Mouse (Mus musculus) layer of hippocampus, postnatal 36 days (tissue): ENCODE results near the gene Lpp. TPM values are rescaled to one million over a fixed set of nuclear protein-coding genes. Genes with fewer than 3 reads are reported as not detected.

Source experiments
- DNase-seq, 2 experiments: peaks; one replicate each; pipeline ENCODE4 v3.0.0; 2022
- total RNA-seq, 2 experiments: library from RNA; stranded (reverse); gene quantifications; 2 replicates each; pipeline ENCODE4 v1.2.3; 2021

The Lpp gene
- total RNA-seq, 2 experiments from 2014 or later = 7.2 to 11.8 TPM

DNA sequence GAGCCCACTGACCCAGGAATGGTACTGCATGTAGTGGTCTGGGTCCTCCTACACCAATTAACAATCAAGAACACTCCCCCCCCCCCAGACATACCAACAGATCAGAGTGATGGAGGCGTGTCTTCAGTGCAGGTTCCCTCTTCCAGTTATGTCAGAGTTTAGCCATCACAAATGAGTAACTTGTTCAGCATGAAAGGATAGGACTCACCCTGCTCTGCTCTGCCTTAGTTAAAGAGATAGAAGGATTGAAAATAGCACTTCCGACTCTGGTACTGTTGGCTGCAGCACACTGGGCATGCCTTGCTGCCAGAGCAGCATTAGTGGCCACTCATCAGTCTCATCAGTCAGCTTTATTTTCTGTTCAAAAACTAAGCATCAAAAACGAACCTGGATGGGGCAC is 423.3 kb downstream of the Lpp start:
- no peak for DNase-seq

DNA sequence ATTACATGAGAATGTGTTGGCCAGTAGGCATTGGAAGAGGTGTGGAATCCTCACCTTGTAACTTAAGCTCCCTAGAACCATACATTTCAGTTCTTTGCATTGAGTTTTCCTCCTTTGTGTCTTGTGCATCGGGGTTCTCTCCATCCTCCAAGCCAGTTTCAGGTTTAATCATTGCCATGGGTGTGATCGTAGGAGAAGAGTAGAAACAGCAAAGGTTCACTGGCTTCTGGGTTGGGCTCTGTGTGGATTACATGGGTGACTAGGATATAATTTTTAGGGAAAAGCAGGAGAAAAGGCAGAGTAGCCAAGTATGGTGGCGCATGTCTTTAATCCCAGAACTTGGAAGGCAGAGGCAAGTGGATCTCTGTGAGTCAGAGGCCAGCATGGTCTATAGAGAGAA is 424.1 kb downstream of the Lpp start:
- DNase-seq = no peak

DNA sequence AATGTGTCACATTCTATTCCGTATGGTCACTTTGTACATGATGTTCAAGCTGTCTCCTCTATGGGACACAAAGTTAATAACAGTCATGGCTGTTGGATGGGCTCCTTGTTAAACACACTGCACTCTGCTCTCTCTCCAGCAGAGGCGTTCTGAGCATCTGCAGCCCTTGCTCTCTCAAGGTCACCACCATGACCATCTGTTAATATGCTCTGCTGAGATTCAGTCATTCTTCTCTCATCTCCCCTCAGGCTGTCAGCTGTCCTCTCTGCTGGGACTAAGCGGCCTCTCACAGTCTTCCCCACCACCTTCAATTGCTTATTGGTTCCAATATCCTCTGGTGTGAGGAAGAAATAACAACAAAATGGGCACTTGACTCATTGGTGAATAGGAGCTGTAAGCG is 425.8 kb downstream of the Lpp start:
- no peak for DNase-seq

DNA sequence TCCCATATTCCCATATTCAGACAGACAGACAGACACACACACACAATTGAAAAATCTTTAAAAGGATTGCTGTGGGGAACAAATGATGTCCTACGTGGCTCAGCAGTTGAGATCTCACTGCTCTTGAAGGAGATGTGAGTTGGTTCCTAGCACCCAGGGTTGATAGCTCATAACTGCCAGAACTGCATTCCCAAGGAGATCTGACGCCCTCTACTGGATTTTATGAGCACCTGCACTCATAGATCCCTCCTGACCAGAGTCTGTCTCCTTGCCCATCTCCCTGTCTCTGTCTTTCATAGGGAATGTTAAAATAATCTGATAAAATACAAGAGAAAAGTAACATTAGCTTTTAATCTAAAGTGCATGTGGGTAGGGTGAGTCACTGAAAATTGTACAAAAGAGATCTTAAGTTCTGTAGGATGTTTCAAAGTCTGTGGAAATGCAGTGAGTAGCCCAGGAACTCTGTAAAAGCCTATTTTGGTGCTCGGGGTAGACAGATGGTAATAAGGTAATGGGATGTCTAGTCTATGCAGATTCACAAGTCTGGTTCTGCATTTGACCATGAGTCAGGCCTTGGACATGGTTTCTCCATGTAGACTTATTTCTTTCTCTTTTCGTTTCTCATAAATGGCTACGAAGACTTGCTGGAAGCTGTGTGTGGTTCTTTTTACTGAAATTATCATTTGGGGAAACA is 429.0 kb downstream of the Lpp start:
- DNase-seq = no peak

DNA sequence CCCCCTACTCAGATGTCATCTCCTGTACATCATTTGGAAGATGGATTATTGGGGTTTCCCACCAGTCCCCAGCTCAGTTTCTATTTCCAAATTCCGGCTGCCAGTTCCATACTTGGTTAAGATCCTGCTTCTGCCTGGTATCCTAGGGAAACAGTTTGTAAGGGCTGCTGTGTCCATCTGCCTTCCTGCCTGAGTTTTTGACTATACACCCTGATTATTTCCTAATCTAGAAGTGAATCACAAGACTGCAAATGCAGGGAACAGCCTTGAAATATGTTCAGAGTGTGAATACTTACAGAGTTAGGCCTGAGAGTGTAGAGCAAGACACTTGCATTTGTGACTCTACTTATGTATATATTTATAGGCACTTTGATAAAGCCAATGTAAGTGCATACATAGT is 429.6 kb downstream of the Lpp start:
- peak in 1 of 2 experiments; percentile 24 for DNase-seq

DNA sequence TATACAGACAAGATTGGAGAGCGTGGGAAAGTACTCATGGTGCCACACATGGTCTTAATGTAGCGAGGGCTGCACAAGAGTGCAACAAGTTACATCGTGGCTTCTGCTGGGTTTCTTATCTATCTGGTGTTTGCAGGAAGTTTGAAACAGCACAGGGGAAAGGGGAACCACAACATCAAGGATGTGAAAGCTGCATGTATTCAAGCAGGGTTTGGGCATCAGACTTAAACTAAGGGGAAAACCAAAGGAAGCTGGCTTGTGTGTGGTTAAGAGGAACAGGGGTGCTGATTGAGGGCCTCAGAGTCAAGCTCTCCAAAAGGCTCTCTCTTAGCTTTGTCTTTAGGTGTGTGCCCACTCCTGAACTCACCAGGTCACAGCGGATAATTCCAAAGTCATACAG is 433.1 kb downstream of the Lpp start:
- no peak for DNase-seq

DNA sequence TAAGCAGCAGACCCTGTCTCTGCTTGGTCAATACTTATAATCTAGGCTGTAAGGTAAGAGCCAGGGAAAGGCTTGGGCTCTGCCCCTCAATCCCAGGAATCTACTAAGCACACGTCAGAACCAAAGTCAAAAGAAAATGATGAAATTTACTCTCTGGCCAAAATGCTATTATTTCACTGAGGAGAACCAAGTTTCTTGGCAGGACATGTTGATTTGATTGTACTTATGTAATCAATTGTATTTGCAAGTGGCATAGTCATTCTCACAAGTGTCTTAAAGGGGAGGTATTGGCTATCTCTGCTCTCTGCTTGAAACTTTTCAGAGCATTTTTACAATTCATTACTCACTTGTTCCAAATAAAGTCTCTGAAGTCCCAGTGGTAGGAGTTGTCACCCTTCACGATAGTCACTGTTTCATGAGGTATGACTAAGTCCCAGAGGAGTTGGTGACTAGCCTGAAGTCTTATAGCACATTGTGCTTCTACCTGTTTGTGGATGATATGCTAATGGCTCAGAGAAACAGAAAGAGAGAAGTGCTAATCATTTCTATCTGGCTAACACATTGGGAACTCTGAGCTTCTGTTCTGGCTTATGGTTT is 435.0 kb downstream of the Lpp start:
- DNase-seq = no peak

DNA sequence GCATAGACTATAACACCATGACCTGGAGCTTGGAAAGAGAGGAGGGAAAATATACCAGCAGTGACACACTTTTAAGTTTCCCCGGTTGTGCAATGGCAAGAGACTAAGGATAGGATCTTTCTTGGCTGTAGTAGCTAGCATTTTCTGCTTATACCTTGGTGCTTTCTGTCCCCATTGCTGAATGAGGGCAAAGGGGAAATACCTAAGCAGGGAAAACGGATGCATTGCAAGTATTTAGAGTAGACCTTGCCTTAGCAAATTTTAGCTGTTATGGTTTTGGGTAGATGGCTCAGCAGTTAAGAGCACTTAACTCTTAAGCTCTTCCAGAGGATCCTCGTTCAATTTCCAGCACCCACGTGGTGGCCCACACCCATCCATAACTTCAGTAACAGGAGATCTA is 436.6 kb downstream of the Lpp start:
- DNase-seq = no peak

DNA sequence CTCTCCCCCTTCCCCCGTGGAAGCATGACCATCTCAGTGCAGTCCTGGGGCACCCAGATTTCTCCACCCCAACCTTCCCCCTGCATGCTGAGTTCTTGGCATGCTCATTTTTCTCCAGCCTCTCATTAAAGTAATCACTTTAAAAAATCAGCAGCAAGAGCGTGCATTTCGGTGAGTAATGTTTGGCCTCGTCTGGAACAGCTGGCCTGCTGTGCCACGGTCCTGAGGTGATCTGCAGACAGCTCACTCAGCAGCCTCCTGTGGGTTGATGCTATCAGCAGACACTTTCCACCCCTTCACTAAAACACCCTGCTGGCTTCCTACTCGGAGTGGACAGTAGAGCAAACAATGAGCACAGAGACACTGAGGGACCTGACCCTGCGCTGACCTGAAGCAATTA is 437.6 kb downstream of the Lpp start:
- DNase-seq = no peak

DNA sequence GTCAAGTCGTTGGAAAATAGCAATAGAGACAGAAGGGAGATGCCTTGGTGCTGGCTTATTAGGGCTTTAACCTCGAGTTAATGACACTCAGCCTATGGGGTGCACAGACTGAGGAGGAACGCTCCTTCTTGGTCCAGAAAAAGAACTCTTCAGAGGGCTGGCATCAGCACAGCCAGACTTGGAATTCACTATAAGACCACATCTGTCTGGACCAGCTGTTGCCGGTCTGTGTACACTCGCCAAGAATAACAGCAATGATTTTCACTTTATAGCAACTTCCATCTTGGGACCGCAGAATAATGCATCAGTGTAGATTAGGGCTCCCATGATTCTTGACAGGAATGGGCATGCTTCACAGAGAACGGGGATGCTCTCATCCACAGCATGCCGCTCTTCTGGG is 439.9 kb downstream of the Lpp start:
- no peak for DNase-seq

DNA sequence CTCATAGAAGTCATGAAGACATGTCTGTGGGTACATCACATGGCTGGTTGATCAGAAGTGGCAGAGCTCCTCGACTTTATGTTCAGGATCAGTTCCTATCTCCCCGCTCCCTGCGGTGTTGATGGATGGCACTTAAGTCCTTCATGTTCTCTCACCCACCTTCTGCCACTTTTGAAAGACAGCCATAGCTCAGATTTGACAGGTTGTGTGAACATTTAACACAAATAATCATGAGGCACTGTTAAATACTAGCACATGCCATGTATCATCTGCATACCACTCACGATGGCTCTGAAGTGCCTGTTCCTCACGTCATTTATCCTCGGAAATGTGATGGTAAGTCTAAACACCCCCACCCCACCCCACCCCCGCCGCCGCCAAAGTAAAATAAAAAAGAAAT is 441.2 kb downstream of the Lpp start:
- no peak for DNase-seq

DNA sequence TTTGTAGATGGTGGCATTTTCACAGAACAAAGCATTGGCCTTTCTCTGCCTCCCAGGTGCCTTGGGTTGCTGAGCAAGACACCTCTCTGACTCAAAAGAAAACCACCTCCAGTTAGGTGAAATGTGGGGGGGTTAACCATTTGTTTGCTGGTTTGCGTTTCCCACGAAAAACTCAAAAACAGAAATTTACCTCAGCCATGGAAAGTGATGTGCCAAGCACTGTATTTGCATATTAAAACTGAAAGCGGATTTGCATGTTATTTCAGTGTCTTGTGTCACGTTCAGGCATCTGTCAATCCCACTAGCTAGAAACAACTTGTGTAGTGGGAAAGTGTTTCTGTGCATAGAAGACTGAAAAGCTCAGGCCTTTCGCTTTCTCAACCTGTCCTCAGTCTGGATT is 443.2 kb downstream of the Lpp start:
- DNase-seq = no peak

DNA sequence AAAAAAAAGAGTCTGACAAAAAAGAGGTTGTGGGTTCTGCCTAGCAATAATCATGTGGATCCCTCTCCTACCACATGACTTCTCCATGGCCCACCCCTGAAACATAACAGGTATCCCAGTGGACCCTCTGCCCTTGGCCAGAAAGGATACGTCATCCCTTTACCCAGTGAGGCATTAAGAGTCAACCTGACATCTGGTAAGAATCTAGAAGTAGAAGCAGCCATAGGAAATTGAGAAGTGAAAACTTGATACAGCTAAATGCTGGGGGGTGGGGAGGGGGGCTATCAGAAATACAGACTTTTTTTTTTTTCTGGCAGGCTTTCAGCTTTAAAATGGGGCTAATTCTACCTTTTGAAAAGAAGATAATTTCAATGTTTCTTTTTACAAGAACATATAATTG is 445.7 kb downstream of the Lpp start:
- no peak for DNase-seq

DNA sequence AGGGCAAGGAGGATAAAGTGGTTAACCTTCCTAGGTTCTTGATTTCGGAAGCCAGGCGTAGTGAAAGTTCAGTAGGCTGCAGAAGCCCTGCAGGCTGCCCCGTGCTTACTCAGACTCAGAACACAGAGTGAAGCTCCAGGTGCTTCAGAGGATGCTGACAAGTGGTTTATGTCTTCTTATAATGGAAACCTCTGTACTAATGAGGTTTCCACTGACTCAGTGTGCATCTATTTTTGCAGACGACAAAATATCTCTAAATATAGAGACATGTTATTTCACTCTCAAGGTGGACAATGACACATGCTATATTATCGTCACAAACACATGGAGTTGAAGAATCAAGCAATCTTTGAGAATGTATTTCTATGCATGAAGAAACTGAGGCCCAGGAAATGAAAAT is 446.8 kb downstream of the Lpp start:
- DNase-seq = no peak

DNA sequence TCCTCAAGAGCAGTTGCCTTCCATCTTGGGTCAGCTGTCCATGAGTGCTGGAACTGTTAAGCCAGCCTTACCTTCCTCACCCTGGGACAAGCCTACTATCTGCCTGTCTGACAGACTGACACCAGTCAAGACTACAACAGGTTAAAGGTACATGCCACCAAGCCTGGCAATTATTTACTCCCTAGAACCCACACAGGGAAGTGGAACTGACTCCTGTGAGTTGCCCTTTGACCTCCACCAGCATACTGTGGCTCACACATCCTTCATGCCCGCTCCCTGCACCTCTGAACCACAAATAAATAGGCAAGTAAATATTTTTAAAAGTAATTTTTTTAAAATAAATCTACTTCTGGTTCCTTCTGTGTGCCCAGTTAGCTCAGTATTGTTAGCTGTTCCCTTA is 452.8 kb downstream of the Lpp start:
- DNase-seq = no peak

DNA sequence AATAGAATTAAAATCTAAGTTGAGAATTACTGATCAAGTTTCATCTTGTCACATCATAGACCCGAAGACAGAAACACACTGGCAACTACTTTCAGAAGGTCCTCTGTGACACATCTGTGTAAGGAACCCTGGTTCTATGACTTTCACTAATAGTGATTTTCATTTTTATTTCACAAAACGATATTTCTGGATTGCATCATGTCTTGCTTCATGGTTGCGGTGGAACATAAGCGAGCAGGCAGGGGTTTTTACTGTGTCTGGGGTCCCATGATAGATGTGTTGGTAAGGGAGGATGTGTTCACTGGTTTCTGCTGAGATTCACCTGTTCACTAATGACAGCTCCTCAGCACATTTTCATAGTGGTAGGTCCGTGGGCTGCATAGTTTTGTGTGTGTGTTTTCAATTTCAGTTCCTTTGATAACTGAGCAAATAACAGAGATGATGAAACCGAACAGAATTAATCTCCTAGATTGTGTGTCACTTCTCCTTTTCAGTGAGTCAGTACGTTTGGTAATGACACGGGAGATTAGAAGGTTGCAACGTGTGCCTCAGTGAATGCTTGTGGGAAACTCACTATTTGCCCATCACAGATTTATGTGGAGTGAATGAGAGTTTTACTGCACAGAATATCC is 466.3 kb downstream of the Lpp start:
- DNase-seq = no peak

DNA sequence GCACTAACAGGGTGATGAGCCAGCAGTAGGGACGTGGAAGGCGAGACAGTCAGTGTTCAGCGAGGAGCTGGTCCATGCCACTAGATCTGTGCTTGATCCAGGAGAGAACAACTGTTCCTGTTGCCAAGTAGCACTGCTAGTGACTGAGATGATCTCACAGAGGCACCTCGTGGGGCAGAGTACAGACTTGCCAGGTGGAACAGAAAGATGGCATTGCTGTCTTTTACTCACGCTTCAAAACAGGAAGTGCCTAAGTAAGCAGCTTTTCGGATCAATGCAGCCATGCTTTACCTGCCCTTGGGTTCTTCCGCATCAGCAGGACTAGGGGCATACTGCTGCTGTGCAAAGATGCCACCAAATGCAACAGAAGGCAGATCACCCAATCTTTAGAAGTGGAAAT is 467.1 kb downstream of the Lpp start:
- no peak for DNase-seq

DNA sequence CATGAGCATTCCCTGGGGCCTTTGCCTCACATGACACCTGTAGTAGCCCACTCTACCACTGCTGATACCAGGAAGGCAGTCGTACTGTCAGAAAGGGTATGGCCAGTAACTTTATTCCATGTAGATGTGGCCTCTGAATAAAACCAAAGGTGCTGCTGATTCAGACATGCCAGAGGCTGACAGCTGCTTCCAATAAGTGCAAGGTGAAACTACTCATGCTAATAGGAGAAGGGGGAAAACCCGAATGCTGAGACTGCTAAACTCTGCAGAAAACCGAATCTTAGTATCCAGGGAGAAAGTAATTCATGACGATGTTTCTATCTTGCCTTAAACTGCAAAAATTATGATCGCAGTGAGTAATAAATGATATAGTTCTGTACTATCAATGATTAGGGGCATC is 468.1 kb downstream of the Lpp start:
- DNase-seq = no peak

DNA sequence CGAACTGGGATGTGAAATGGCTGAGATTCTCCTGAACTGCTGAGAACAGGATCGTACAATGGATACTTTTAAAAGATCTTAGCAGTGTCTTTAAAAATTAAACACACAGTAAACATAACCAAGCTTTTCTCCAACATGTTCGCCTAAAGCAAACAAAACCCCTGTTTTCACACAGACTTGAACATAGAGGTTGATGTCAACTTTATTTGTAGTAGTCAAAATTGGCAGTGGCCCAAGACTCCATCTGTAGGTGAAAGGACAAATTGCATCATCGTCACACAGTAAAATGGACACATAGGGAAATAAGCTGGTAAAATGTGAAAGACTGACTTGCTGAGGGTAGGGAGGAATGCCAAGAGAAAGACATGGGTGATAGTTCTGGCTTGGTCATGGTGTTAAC is 480.9 kb downstream of the Lpp start:
- no peak for DNase-seq

DNA sequence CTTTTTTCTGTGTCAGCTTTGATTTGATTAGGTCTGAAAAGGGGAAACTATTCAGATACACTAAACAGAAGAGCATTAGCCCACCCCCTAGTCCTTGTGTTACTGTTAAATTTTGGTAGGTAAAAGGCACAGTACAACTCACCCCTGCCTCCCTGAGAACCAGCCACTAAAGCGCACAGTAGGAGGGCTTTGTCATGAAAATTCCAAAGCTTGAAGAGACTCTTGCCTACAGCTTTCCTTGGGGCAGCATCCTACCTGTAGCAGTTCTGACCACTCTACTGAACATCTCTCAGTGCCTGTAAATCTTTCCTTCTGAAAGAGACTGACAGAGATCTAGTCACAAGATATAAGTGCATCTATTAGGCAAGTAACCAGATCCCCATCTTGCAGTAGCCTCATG is 482.4 kb downstream of the Lpp start:
- no peak for DNase-seq

DNA sequence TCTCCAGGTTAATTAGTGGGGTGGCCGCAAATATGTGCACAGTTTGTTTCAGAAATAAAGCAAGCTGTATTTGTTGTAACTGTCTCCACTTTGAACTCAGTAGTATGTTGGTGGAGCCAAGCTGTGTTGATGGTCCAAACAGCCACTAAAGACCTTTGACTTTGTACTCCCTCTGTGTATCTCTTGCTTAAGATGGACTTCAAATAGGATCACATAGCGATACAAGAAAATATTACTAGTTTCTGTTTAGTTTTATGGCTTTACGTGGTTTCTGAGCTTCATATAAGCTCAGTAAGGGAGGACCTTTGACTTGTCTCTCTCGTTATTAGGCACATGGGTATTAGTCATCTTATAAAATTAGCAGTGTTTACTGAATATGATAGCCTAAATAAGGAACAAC is 485.7 kb downstream of the Lpp start:
- no peak for DNase-seq

DNA sequence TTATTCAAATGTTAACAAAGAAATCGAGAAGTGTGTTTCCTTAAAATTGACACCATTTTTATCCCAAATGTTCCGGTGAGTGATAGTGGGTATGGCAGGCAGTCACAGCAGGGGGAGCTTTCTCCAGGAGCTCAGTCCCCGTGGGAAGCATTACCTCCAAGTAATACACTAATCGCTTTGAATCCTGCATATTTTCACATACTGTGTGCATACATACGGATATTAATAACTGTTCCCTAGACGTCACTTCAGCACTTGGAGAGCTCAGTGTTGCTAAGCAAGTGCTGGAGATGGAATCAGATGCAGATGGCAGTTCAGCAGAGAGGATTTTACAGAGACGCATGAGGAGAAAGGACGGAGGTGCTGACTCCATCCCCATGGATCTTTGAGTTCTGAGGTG is 487.4 kb downstream of the Lpp start:
- peak; percentile 8 to 12 for DNase-seq

DNA sequence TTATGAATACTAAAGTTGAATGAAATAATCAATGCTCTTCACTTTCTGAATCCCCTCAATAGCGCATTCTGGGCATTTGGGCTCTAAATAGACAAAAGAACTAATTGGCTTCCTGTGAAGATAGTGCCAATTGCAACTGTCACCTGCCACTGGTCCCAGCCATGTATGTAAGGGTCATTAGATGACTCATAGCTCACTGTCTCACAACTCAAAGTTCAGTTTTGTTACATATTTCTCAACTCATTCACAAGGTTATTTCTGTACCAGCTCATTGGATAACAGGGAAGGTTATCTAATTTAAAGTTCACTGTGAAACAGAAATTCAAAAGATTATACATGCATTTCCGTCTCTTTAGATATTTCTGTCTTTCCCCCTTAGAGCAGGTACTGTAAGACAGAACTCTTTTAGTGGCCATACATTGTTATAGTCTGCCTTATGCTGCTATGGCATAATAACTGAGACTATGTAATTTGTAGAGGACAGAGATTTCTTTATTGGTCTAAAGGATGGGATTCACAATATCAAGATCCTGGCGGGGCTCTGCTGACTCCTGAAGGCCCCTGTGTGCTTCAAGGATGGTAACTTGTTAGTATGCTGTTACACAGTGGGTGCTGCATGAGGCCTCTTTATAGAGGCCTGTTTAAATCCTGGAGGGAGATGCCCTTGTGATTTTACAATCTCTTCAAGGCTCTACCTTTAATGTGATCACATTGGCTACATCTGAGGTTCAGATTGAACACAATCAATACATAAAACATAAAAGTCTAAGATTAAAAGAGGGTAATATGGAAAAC is 488.9 kb downstream of the Lpp start:
- DNase-seq = no peak

DNA sequence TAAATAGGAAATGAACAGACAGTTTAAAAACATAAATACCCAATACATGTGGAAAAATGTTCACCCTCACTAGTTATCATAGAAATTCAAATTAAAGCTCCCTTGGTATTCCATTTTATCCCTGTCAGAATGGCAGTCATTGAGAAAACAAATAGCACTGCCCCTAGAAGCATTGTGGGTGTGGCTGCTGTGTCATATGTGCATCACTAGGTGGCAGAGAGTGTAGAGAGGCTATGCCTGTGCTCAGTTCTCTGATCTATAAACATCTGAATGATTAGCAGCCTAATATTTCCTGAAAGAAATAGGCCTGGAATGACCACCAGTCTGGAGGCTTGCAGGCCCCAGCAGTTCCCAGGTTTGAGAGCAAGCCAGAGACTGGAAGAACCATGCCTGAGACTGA is 490.7 kb downstream of the Lpp start:
- no peak for DNase-seq
